Mouse (Mus musculus) testis, adult 2 months (tissue): Measurements from ENCODE around the gene Msl1. TPM values are rescaled to one million over a fixed set of nuclear protein-coding genes. Genes with fewer than 3 reads are reported as not detected.
"Not testable (repeated sequence)": the region's sequence is repeated elsewhere in the genome, so short reads cannot be mapped to it uniquely, and the experiment has no call there.

Experiments used
- H3K27ac ChIP-seq: fragments of 200-500 bp; 2 replicates; pipeline ENCODE4 v1.5.1; 2012; ENCODE audit warnings: low read depth, low read length; ENCODE audit not compliant: control insufficient read depth, insufficient read depth
- H3K27me3 ChIP-seq: fragments of 200-500 bp; 2 replicates; pipeline ENCODE4 v1.6.1; 2012; ENCODE audit warnings: mild to moderate bottlenecking, low read length, moderate library complexity; ENCODE audit not compliant: control insufficient read depth, insufficient read depth
- H3K36me3 ChIP-seq: fragments of 200-500 bp; 2 replicates; pipeline ENCODE4 v1.6.1; 2012; ENCODE audit warnings: mild to moderate bottlenecking, low read length; ENCODE audit not compliant: control insufficient read depth, insufficient read depth
- H3K4me1 ChIP-seq: fragments of 200-500 bp; 2 replicates; pipeline ENCODE4 v1.6.1; 2012; ENCODE audit warnings: low read length; ENCODE audit not compliant: control insufficient read depth, insufficient read depth
- H3K4me3 ChIP-seq: fragments of 200-500 bp; 2 replicates; pipeline ENCODE4 v1.5.1; 2012; ENCODE audit warnings: low read depth, mild to moderate bottlenecking, low read length, moderate library complexity, mixed read lengths; ENCODE audit not compliant: control insufficient read depth
- CTCF ChIP-seq: fragments of 200-500 bp; IDR thresholded peaks from 2 replicates; pipeline ENCODE4 v1.5.1; 2012; ENCODE audit warnings: low read depth, mild to moderate bottlenecking, inconsistent platforms, low read length, moderate library complexity; ENCODE audit not compliant: control insufficient read depth, insufficient read depth, insufficient replicate concordance
- POLR2A ChIP-seq: fragments of 200-500 bp; IDR thresholded peaks from 2 replicates; pipeline ENCODE4 v1.6.1; 2012; ENCODE audit warnings: low read depth, mild to moderate bottlenecking, inconsistent platforms, low read length, moderate library complexity; ENCODE audit not compliant: control insufficient read depth
- polyA plus RNA-seq: library from polyadenylated mRNA; depleted of rRNA; stranded (reverse); fragments of >200 nt; gene quantifications from 2 replicates; pipeline ENCODE4 v1.2.3, GENCODE M21; 2012

The Msl1 gene
- polyA plus RNA-seq, 1 experiment: 143 TPM

GRCm38 (mm10) chr11:98820968-98821367, 25.7 kb downstream of the Msl1 start:
- H3K27ac ChIP-seq: no peak overlapping the region
- H3K4me1 ChIP-seq: no peaks in the 10 kb centered on the region
- H3K27me3 ChIP-seq: no peaks in the 10 kb centered on the region
- peaks cover 6% of the 10 kb centered on the region for H3K36me3 ChIP-seq
- TF ChIP-seq POLR2A (no peak), CTCF (no peak)
- no peak overlapping the region for H3K4me3 ChIP-seq

- not testable (repeated sequence) for H3K4me1 ChIP-seq, H3K27ac ChIP-seq, H3K27me3 ChIP-seq, H3K4me3 ChIP-seq
- peaks cover 10% of the 10 kb centered on the region for H3K36me3 ChIP-seq
These were observed 30.8 kb downstream of the Msl1 start for GRCm38 (mm10) chr11:98826071-98826470.

- no peak for TF ChIP-seq CTCF
- H3K27me3 ChIP-seq: no peaks in the 10 kb centered on the region
- H3K27ac ChIP-seq: no peak overlapping the region
- H3K4me1 ChIP-seq: no peaks in the 10 kb centered on the region
- no peak overlapping the region for H3K4me3 ChIP-seq
- H3K36me3 ChIP-seq: peaks cover 12% of the 10 kb centered on the region
These were observed 32.6 kb downstream of the Msl1 start for GRCm38 (mm10) chr11:98827877-98828276.

GRCm38 (mm10) chr11:98829091-98829775, 33.9 kb downstream of the Msl1 start:
- Histone ChIP-seq H3K4me1 (no peaks in the 10 kb centered on the region), H3K4me3 (no peak overlapping the region), H3K36me3 (peaks cover 9% of the 10 kb centered on the region), H3K27me3 (no peaks in the 10 kb centered on the region), H3K27ac (no peak overlapping the region)
- no peak for TF ChIP-seq CTCF
- TF ChIP-seq POLR2A: no peak

GRCm38 (mm10) chr11:98829875-98830274, 34.6 kb downstream of the Msl1 start:
- H3K27ac ChIP-seq: no peak overlapping the region
- no peaks in the 10 kb centered on the region for H3K27me3 ChIP-seq
- peaks cover 9% of the 10 kb centered on the region for H3K36me3 ChIP-seq
- TF ChIP-seq POLR2A (no peak), CTCF (no peak)
- H3K4me1 ChIP-seq: no peaks in the 10 kb centered on the region
- H3K4me3 ChIP-seq: no peak overlapping the region

GRCm38 (mm10) chr11:98835296-98835695, 40.0 kb downstream of the Msl1 start:
- Histone ChIP-seq H3K4me3 (no peak overlapping the region), H3K36me3 (peaks cover 3% of the 10 kb centered on the region), H3K27me3 (no peaks in the 10 kb centered on the region), H3K4me1 (peaks cover 6% of the 10 kb centered on the region; the same call in 1 of the 2 replicates), H3K27ac (no peak overlapping the region)
- TF ChIP-seq CTCF (no peak), POLR2A (no peak)

- Histone ChIP-seq H3K4me3 (no peak overlapping the region), H3K4me1 (peaks cover 6% of the 10 kb centered on the region; the same call in 1 of the 2 replicates), H3K27me3 (no peaks in the 10 kb centered on the region), H3K27ac (no peak overlapping the region), H3K36me3 (peaks cover 3% of the 10 kb centered on the region)
- TF ChIP-seq CTCF (no peak), POLR2A (no peak)
These were observed 40.4 kb downstream of the Msl1 start for GRCm38 (mm10) chr11:98835725-98836124.

- Histone ChIP-seq H3K4me1 (peaks cover 6% of the 10 kb centered on the region; the same call in 1 of the 2 replicates), H3K27ac (no peak overlapping the region), H3K27me3 (no peaks in the 10 kb centered on the region), H3K4me3 (peak overlapping the region; percentile 7; the same call in 1 of the 2 replicates), H3K36me3 (peaks cover 3% of the 10 kb centered on the region)
- TF ChIP-seq CTCF (no peak), POLR2A (no peak)
These were observed 40.8 kb downstream of the Msl1 start for GRCm38 (mm10) chr11:98836128-98836527.
